Mouse (Mus musculus) liver, adult 2 months (tissue): ENCODE measurements at regions not wholly inside any gene's neighbourhood (a gene's known extent, or its start where the extent isn't known, plus 50 kb on each side); places are given as distances from the start of the nearest gene placed in this dataset.

ENCODE experiments used
- CTCF ChIP-seq: fragments of 200-500 bp; IDR thresholded peaks from 2 replicates; pipeline ENCODE4 v1.5.1; 2011; ENCODE audit warnings: low read depth, low read length, control low read depth
- POLR2A ChIP-seq: fragments of 200-500 bp; IDR thresholded peaks from 2 replicates; pipeline ENCODE4 v1.6.1; 2011; ENCODE audit warnings: low read length, control low read depth; ENCODE audit not compliant: insufficient read depth; ENCODE audit errors: extremely low read depth

- TF ChIP-seq CTCF (no peak), POLR2A (no peak)
These were observed 117.6 kb upstream of the Adamts3 start for GRCm38 (mm10) chr5:90000758-90001157.
